Mouse (Mus musculus) heart, postnatal 36 days (tissue): ENCODE results near the gene H2-T24. TPM values are rescaled to one million over a fixed set of nuclear protein-coding genes. Genes with fewer than 3 reads are reported as not detected.

Experiments used
- DNase-seq, 2 experiments: peaks; one replicate each; pipeline ENCODE4 v3.0.0; 2021 to 2022
- intact Hi-C: fragments of 180-260 bp; cut with DNase I; formaldehyde crosslinking; loops from one replicate; pipeline ENCODE4 v1.15.1; 2025
- microRNA-seq, 2 experiments: library from miRNA; unstranded; fragments of <30 nt; microRNA quantifications; one replicate each; pipeline ENCODE4 v1.2.0; 2021; ENCODE audit warnings: borderline number of aligned reads in 2 of 2
- total RNA-seq, 2 experiments: library from RNA; stranded (reverse); gene quantifications; 2 replicates each; pipeline ENCODE4 v1.2.3; 2021

The H2-T24 gene
- total RNA-seq, 2 experiments from 2014 or later = 6.5 to 14.0 TPM

DNA sequence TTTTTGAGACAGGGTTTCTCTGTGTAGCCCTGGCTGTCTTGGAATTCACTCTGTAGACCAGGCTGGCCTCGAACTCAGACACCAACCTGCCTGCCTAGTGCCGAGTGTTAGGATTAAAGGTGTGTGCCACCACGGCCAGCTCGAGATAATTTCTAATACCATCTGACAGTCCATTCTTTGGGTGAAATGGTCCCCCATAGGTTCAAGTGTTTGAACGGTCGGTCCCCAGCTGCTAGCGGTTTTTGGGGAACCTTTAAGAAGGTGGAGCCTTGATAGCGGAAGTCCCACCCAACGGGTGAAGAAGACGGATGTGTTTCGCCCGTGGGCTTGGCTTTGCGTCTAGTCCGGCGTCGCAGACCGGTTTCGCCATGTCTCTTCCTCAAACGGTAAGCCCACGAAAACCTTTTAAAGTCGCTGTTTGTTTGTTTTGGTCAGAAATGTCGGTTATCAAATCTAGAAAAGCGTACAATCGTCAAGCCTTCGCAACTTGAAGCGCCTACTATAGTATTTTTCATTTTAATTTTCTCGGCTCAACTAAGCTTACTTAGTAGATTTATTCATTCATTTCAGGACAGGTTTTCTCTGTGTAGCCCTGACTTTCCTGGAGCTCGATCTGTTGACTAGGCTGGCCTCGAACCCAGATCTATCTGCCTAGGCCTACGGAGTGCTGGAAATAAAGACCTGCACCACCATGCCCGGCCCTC is 26.0 kb downstream of the H2-T24 start:
- intact Hi-C loops = loop anchor here (5.0 kb wide), 1 partner anchor 167 kb away; no protein-coding TSS in a partner anchor
- DNase-seq = peak; percentile 79 to 80

- intact Hi-C loops = loop anchor here (1.0 to 5.0 kb wide), 2 partner anchors 56 to 166 kb away; no protein-coding TSS in a partner anchor
- DNase-seq = peak; percentile 84 to 85
These were observed 26.7 kb downstream of the H2-T24 start for GRCm38 (mm10) chr17:35993675-35994074.

DNA sequence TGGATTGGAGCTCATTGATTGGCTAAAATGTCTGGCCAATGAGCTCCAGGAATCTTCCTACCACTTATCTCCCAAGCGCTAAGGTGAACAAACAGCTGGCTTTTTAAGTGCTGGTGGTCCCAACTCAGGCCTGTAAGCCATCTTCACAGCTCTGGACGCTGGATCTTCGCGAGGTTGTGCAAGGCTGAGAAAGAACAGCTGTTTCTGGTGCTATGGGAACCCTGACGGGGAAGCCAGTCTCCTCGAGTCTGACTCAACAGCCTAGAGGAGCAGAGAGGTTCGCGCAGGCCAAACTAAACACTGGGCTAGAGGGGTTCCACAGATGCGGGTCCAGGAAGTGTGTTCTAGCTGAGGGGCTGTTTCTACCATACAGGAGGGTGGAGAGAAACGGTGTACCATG is 28.6 kb downstream of the H2-T24 start:
- intact Hi-C loops = loop anchor here (5.0 kb wide), 1 partner anchor 164 kb away; no protein-coding TSS in a partner anchor
- no peak for DNase-seq

GRCm38 (mm10) chr17:35981776-35982175 is 38.6 kb downstream of the H2-T24 start:
- no peak for DNase-seq
- intact Hi-C loops = loop anchor here (5.0 kb wide), 1 partner anchor 59 kb away; no protein-coding TSS in a partner anchor

GRCm38 (mm10) chr17:35980363-35980754 is 40.0 kb downstream of the H2-T24 start:
- intact Hi-C loops = loop anchor here (5.0 kb wide), 1 partner anchor 58 kb away; no protein-coding TSS in a partner anchor
- peak; percentile 55 to 67 for DNase-seq

DNA sequence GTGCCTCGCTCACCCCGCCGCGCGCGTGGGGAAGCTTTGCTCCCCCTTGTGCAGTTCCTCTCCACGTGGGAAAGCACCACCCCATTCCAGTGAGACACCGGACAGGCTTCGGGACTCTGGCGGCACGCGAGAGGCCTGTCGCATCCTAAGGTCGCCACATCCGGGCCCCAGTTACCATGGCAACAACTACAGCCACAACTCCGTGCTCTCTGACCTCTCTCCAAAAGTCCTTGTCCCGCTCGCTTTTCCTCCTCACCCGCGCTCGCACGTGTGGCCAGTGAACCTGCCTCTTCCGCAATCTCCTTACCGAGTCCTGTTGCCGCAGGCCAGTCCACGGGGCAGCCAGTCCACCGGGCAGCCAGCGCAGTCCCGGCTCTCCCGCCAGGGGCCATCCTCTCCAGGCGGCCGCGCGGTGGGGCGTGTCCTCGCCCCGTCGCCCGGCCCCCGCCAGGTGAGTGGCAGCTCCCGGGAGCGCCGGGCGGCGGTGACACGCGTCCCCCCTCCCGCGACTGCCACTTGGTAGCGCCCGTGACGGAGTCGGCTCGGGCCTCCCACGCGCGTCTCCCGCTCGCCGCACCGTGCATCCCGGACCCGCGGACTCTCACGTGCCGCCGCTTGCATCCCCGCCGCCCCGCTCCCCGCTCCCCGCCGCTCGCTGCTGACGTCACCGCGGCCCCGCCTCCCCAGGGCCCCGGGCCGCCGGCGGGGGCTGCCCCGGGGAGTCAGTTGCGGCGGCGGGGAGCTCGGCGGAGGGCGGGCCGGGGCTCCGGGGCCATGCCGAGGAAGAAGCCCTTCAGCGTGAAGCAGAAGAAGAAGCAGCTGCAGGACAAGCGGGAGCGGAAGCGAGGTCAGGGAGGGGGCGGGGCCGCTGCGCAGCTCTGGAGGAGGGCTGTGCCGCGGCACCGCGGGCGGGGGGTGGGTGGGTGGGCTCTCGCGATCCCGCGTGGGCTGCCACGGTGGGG is 40.7 kb downstream of the H2-T24 start, which contains the start of the genes Gnl1 and Prr3:
TSS of gene Gnl1 (plus strand) at position 451 of the 962 bp plus-strand sequence.
TSS of gene Prr3 (minus strand) at position 836 of the 962 bp plus-strand sequence.
- intact Hi-C loops = loop anchor here (5.0 kb wide), 1 partner anchor 57 kb away; no protein-coding TSS in a partner anchor
- peak; percentile 87 to 97 for DNase-seq

- intact Hi-C loops = loop anchor here (1.0 kb wide), 1 partner anchor 10 kb away; the partner anchor contains the start of gene Abcf1
- no peak for DNase-seq
These were observed 41.5 kb downstream of the H2-T24 start for GRCm38 (mm10) chr17:35978811-35979400.

DNA sequence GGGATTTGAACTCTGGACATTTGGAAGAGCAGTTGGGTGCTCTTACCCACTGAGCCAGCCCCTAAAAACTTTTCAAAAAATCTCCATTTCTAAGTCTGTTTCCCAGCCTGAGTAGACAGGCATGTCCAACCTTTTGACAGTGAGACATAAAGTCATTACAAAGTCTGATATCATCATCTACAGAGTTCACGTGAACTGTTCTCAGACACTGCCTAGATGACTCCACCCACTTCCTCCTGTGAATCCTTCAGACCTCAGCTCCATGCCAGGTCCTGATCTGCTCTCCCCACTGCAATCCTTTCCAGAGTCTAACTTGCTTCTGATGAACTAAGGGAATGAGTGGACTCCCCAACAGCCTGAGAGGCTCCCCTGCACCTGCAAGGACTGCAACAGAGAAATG is 48.2 kb downstream of the H2-T24 start:
- intact Hi-C loops = no loop called here
- no peak for DNase-seq

DNA sequence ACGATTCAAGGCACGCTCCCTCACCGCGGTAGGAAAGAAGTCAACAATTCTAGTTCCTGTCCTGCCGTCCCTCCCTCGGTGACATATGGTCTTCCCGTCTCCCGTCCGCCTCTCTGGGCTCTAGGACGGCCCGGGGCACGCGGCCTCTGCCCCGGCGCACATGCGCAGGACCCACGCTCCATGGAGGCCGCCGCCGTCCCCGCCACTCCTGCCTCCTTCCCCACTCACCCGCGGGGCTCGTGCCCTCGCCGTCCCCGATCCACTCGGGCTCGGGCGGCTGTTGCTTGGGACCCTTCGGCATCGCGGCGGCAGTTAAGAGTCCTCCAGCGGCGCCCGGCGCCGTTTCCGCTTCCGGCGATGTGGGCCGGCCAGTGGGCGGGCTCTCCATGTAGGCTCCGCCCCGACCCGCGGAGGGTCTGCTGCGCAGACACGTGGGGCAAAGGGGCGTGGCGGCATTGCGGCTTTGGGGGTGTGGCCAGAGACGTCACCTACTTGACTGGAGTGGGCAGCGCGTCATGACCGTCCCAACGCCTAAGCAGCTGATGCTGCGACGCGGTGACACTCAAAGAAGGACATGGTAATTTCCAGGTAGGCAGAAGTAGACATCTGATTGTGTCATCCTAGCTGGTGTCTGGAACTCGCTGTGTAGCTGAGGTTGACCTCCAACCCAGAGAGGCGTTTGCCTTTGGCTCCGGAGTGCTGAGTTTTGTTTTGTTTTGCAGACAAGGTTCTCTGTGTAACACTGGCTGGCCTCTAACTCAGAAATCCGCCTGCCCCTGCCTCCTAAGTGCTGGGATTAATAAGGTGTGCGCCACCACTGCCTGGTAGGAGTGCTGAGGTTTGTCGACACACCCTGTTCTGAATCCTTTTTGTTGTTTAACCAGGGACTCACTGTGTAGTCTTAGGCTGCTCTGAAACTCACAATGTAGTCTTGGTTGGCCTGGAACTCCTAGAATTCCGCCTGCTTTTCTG is 50.7 kb downstream of the H2-T24 start, which contains the start of gene Abcf1:
TSS of gene Abcf1 (minus strand) at position 344 of the 972 bp plus-strand sequence.
- intact Hi-C loops = loop anchor here (1.0 to 5.0 kb wide), 2 partner anchors 9 to 127 kb away; partner anchors contain the start of gene Mdc1
- peak; percentile 100 for DNase-seq

- no peak for DNase-seq
- intact Hi-C loops = loop anchor here (5.0 kb wide), 1 partner anchor 125 kb away; the partner anchor contains the start of gene Mdc1
These were observed 52.7 kb downstream of the H2-T24 start for GRCm38 (mm10) chr17:35967621-35968020.

DNA sequence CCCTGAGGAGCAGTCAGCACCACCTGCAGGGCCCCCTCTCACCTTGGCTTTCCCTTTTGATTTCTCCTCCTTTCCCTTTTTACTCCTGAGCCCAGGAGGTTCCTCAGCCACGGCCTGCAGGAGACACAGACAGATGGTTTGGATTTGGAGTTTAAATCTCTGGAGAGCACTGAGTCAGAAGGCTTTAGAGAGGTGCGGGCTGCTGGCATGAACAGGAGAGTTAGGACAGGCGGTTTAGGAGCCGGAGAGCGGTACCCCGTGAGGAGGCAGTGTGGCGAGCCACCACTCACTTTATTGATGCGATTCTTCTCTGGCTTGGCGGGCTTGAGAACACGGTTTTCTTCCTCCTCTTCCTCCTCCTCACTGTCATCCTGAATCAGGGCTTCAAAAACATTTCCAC is 57.1 kb downstream of the H2-T24 start:
- intact Hi-C loops = no loop called here
- no peak for DNase-seq

- DNase-seq = no peak
- intact Hi-C loops = no loop called here
These were observed 61.7 kb downstream of the H2-T24 start for GRCm38 (mm10) chr17:35958533-35959223.

Small RNA genes lying within 50 kb of the gene (microRNA-seq; reads per million reads assigned to microRNA genes)
- gene Mir877 = 37.6 to 45.1 reads per million in 2 experiments

Other genes with a start within 250 kb of the H2-T24 start
- gene Ier3, start 198.9 kb downstream of the H2-T24 start, total RNA-seq = 10 to 100 TPM; 26.8 to 43.0 TPM
- gene Flot1, start 197.3 kb downstream of the H2-T24 start, total RNA-seq = 100 to 1,000 TPM; 154 to 159 TPM
- 10 to 100 TPM; 87.6 to 91.6 TPM for gene Tubb5, start 182.3 kb downstream of the H2-T24 start, total RNA-seq
- 10 to 100 TPM; 12.2 to 14.2 TPM for gene Mdc1, start 179.0 kb downstream of the H2-T24 start, total RNA-seq
- 1 to 10 TPM; 2.3 to 2.4 TPM for gene Nrm, start 159.2 kb downstream of the H2-T24 start, total RNA-seq
- 10 to 100 TPM; 15.6 to 17.0 TPM for gene Ppp1r18, start 155.0 kb downstream of the H2-T24 start, total RNA-seq
- 10 to 100 TPM; 19.2 to 22.2 TPM for gene Dhx16, start 140.7 kb downstream of the H2-T24 start, total RNA-seq
- gene 2310061I04Rik, start 123.1 kb downstream of the H2-T24 start, total RNA-seq = 100 to 1,000 TPM; 109 to 112 TPM
- gene Atat1, start 110.5 kb downstream of the H2-T24 start, total RNA-seq = 1 to 10 TPM; 6.6 to 6.8 TPM
- gene Mrps18b, start 104.2 kb downstream of the H2-T24 start, total RNA-seq = 10 to 100 TPM; 51.6 to 53.4 TPM
- 10 to 100 TPM; 22.6 to 44.3 TPM for gene Ppp1r10, start 104.1 kb downstream of the H2-T24 start, total RNA-seq
- gene Abcf1, start 50.8 kb downstream of the H2-T24 start, total RNA-seq = 10 to 100 TPM; 69.8 to 73.4 TPM
- 10 to 100 TPM; 28.6 to 32.7 TPM for gene Gnl1, start 40.7 kb downstream of the H2-T24 start, total RNA-seq
- gene Prr3, start 40.3 kb downstream of the H2-T24 start, total RNA-seq = 1 to 10 TPM; 3.9 to 6.3 TPM
- 10 to 100 TPM; 23.7 to 38.9 TPM for gene H2-T23, start 12.3 kb upstream of the H2-T24 start, total RNA-seq
- 1 to 10 TPM; 9.5 to 10.0 TPM for gene H2-T22, start 22.2 kb upstream of the H2-T24 start, total RNA-seq
- not detected for gene Gm6034, start 22.4 kb upstream of the H2-T24 start, total RNA-seq
- 1 to 10 TPM; 3.4 to 4.3 TPM for gene Gm11127, start 37.8 kb upstream of the H2-T24 start, total RNA-seq
- under 1 TPM; 0.19 to 0.22 TPM for gene Gm19684, start 101.1 kb upstream of the H2-T24 start, total RNA-seq
- gene Gm7030, start 108.9 kb upstream of the H2-T24 start, total RNA-seq = not detected
- not detected for gene Gm8909, start 148.0 kb upstream of the H2-T24 start, total RNA-seq
- not detected for gene H2-T3, start 169.7 kb upstream of the H2-T24 start, total RNA-seq
- 10 to 100 TPM; 39.6 to 41.1 TPM for gene Rpp21, start 237.5 kb upstream of the H2-T24 start, total RNA-seq